Mouse (Mus musculus) stomach, postnatal 0 days (tissue): ENCODE measurements at regions not wholly inside any gene's neighbourhood (a gene's known extent, or its start where the extent isn't known, plus 50 kb on each side); places are given as distances from the start of the nearest gene placed in this dataset.

Experiments used
- CTCF ChIP-seq: IDR thresholded peaks from 2 replicates; pipeline ENCODE4 v1.5.1; 2016; ENCODE audit warnings: antibody characterized with exemption, low read depth, mild to moderate bottlenecking, moderate library complexity
- EP300 ChIP-seq: optimal IDR thresholded peaks from 2 replicates; pipeline ENCODE3; 2016; ENCODE audit warnings: antibody characterized with exemption

DNA sequence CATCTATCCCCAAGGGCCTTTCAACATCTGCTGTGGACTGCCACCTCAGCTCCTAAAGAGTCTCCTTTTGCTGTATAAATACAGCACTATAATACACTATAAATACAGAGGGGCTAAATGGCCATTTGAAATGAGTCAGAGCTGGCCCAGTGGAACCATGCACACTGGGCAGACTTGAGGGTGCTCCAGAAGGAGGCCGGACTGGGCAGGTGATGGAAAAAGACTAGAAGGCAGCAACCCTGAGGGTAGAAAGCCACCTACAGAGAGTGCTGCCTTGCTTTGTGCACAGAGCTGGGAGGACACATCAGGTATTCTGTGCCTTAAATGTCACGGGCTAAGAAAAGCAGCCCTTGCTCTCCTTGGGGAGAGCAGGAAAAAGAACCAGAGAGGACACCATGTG lies 110.2 kb downstream of the Gm10260 start:
- TF ChIP-seq CTCF (no peak), EP300 (no peak)
